Mouse (Mus musculus): Measurements from ENCODE around the gene Mindy1. TPM values are rescaled to one million over a fixed set of nuclear protein-coding genes. Genes with fewer than 3 reads are reported as not detected.
A peak's percentile ranks its signal among the peaks of the same experiment; 100 is the strongest.

Mindy1 gene
- total RNA-seq, 1 experiment, result 48.8 TPM

DNA sequence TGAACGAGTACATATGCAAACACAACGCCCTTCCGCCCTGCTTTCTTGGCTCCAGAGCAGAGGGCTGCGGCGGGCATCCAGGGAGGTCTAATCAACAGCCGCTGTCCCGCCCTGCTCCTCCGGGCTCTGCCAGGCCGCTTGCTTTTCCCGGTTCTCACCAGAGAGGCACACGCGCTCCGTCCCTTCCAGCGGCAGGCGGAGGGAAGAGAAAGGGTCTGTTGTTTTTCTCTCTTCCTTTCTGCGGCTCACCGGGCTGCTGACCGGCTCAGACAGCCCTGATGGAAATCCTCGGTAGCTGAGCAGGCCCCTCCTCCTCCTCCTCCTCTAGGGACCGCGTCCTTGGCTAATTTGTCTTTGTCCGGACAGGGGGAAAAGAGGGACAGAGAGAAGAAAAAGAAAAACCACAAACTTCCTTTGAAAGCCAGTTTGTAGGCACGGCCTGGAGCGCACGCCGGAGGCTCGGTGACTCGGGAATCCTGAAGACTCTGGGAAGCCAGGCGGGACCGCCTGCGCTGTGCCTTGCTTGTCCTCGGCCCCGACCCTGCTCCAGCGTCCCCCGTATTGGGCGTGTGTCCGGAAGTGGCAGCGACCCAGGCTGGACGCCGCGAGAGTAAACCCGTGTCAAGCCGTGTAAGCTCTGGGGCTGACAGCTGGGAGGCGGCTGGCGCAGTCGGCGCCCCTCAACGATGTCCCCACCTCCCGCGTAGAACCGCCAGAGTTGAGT, 1.9 kb downstream of the Mindy1 start:
- in situ Hi-C loops (cut with MboI; ENCODE audit: low sequenced_read_pairs in 2 of 2, unreplicated experiment in 2 of 2), result no loop called here
- peak; percentile 71 for DNase-seq (ENCODE audit: low read depth, low spot score)
- TF ChIP-seq MAFK (IDR thresholded peaks at IDR 0.05; ENCODE audit: insufficient read depth, low read depth, low read length) (no peak), CHD2 (IDR thresholded peaks at IDR 0.05; ENCODE audit: low read depth, low read length) (no peak), HCFC1 (IDR thresholded peaks at IDR 0.05; ENCODE audit: borderline replicate concordance, insufficient read depth, low read length) (peak; percentile 50; the same call in 1 of the 2 replicates), ZNF384 (IDR thresholded peaks at IDR 0.05; ENCODE audit: low read depth, low read length) (no peak), ZC3H11A (IDR thresholded peaks at IDR 0.05; ENCODE audit: borderline replicate concordance, low read depth, low read length) (no peak)
- Histone ChIP-seq H3K36me3 (ENCODE audit: control insufficient read depth, insufficient read depth, low read length, poor library complexity, severe bottlenecking) (peaks cover 4% of the 10 kb centered on the region), H3K27ac (ENCODE audit: insufficient read depth, low read depth, low read length, poor library complexity, severe bottlenecking) (peak overlapping the region; percentile 70), H3K4me1 (ENCODE audit: control insufficient read depth in 2 of 2, insufficient read depth in 2 of 2, low read length in 2 of 2, poor library complexity in 1 of 2) (peaks cover 2 to 9% of the 10 kb centered on the region in 2 experiments; a peak in 3 of 4 replicates), H3K9ac (ENCODE audit: insufficient read depth, low read depth, low read length, poor library complexity, severe bottlenecking) (peak overlapping the region; percentile 77), H3K9me3 (ENCODE audit: control insufficient read depth, insufficient read depth, low read depth, low read length) (no peaks in the 10 kb centered on the region), H3K4me3 (ENCODE audit: insufficient read depth in 1 of 2, low read depth in 1 of 2, low read length in 2 of 2, poor library complexity in 1 of 2, severe bottlenecking in 1 of 2) (peak overlapping the region; percentile 82 to 94)

DNA sequence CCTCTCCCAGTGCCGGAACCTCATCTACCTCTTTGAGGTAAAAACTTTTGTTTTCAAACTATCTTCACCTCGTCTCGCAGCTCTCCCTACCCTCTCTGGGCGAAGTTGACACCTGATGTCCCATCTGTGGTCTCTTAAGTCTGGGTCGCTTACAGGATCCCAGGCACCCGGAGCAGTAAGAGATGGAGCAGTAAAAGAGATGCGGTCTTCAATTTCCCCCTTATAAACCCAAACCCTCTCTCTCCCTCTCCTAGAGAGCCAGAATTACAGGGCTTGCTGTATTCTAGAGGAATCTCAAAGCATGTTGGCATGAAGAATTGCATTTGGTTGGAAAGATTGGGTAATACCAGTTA, 2.4 kb downstream of the Mindy1 start:
- Histone ChIP-seq H3K36me3 (ENCODE audit: control insufficient read depth, insufficient read depth, low read length, poor library complexity, severe bottlenecking) (peaks cover 7% of the 10 kb centered on the region), H3K27ac (ENCODE audit: insufficient read depth, low read depth, low read length, poor library complexity, severe bottlenecking) (peak overlapping the region; percentile 70; the same call in 1 of the 2 replicates), H3K4me3 (ENCODE audit: insufficient read depth in 1 of 2, low read depth in 1 of 2, low read length in 2 of 2, poor library complexity in 1 of 2, severe bottlenecking in 1 of 2) (peak overlapping the region; percentile 82 to 94), H3K9me3 (ENCODE audit: control insufficient read depth, insufficient read depth, low read depth, low read length) (no peaks in the 10 kb centered on the region), H3K4me1 (ENCODE audit: control insufficient read depth in 2 of 2, insufficient read depth in 2 of 2, low read length in 2 of 2, poor library complexity in 1 of 2) (peaks cover 2 to 9% of the 10 kb centered on the region in 2 experiments; a peak in 3 of 4 replicates), H3K9ac (ENCODE audit: insufficient read depth, low read depth, low read length, poor library complexity, severe bottlenecking) (peak overlapping the region; percentile 77)
- in situ Hi-C loops (cut with MboI; ENCODE audit: low sequenced_read_pairs in 2 of 2, unreplicated experiment in 2 of 2), result no loop called here
- no peak for DNase-seq (ENCODE audit: low read depth, low spot score)
- TF ChIP-seq ZNF384 (IDR thresholded peaks at IDR 0.05; ENCODE audit: low read depth, low read length), result no peak
- no peak for TF ChIP-seq CHD2 (IDR thresholded peaks at IDR 0.05; ENCODE audit: low read depth, low read length)
- no peak for TF ChIP-seq ZC3H11A (IDR thresholded peaks at IDR 0.05; ENCODE audit: borderline replicate concordance, low read depth, low read length)
- TF ChIP-seq HCFC1 (IDR thresholded peaks at IDR 0.05; ENCODE audit: borderline replicate concordance, insufficient read depth, low read length), result no peak
- no peak for TF ChIP-seq MAFK (IDR thresholded peaks at IDR 0.05; ENCODE audit: insufficient read depth, low read depth, low read length)

DNA sequence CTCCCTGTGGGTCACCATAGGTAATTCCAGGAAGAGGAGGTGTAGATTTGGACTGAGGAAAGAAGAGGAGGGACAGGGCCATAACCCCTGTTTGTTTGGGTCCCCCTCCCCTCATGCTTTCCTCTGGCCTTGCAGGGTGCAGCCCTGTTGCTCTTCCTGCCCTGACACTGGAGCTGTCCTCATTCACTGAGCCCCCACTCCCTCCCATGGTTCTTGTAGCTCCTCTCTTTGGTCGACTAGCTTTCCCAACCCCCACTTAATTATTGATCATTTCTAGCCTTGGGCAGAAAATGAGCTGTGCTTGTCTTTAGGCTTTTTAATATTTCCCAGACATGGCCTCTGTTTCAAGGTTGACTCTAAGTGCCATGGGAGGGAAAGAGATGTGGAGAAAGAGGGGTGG, 2.9 kb downstream of the Mindy1 start:
- H3K36me3 ChIP-seq (ENCODE audit: control insufficient read depth, insufficient read depth, low read length, poor library complexity, severe bottlenecking), result peaks cover 10% of the 10 kb centered on the region
- peaks cover 2 to 7% of the 10 kb centered on the region in 2 experiments; a peak in 3 of 4 replicates for H3K4me1 ChIP-seq (ENCODE audit: control insufficient read depth in 2 of 2, insufficient read depth in 2 of 2, low read length in 2 of 2, poor library complexity in 1 of 2)
- H3K27ac ChIP-seq (ENCODE audit: insufficient read depth, low read depth, low read length, poor library complexity, severe bottlenecking), result no peak overlapping the region
- peak overlapping the region; percentile 82 to 94 for H3K4me3 ChIP-seq (ENCODE audit: insufficient read depth in 1 of 2, low read depth in 1 of 2, low read length in 2 of 2, poor library complexity in 1 of 2, severe bottlenecking in 1 of 2)
- in situ Hi-C loops (cut with MboI; ENCODE audit: low sequenced_read_pairs in 2 of 2, unreplicated experiment in 2 of 2), result no loop called here
- H3K9me3 ChIP-seq (ENCODE audit: control insufficient read depth, insufficient read depth, low read depth, low read length), result no peaks in the 10 kb centered on the region
- TF ChIP-seq CHD2 (IDR thresholded peaks at IDR 0.05; ENCODE audit: low read depth, low read length) (no peak), ZC3H11A (IDR thresholded peaks at IDR 0.05; ENCODE audit: borderline replicate concordance, low read depth, low read length) (no peak), HCFC1 (IDR thresholded peaks at IDR 0.05; ENCODE audit: borderline replicate concordance, insufficient read depth, low read length) (no peak), MAFK (IDR thresholded peaks at IDR 0.05; ENCODE audit: insufficient read depth, low read depth, low read length) (no peak), ZNF384 (IDR thresholded peaks at IDR 0.05; ENCODE audit: low read depth, low read length) (no peak)
- no peak for DNase-seq (ENCODE audit: low read depth, low spot score)
- H3K9ac ChIP-seq (ENCODE audit: insufficient read depth, low read depth, low read length, poor library complexity, severe bottlenecking), result no peak overlapping the region; the same call in 1 of the 2 replicates

DNA sequence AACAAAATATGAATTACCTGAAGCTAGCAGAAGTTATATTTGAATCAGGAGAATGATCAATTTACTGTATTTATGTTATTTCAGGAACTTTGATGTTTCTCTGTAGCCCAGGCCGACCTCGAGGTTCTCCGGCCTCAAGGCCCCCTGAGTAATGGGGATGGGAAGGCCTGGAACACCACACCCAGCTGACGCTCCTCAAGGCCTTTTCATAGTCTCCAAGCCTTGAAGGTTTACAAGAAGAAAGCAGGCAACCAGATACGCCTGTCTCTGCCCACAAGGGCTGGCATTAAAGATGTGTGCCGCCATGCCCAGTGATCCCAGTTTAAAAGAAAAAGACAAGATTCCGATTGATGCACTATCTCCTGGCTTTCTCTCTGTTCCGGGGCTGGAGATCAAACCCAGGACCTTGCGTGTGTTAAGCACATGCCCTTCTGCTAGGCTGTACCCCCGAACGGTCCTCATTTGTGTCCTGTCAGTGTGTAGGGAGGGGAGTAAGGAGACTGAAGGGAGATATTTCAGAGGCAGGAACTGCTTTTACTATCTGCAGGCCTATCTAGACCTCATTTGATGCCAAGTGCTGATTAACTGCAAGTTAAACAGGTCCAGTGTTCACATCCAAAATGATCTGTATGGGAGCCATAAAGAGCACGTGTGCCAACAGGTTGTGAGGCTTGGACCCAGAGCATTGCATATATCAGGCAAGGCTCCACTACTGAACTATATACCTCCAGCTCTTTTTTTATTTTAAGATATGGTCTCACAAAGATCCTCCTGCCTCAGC, 3.5 kb downstream of the Mindy1 start:
- DNase-seq (ENCODE audit: low read depth, low spot score), result no peak
- Histone ChIP-seq H3K36me3 (ENCODE audit: control insufficient read depth, insufficient read depth, low read length, poor library complexity, severe bottlenecking) (peaks cover 12% of the 10 kb centered on the region), H3K9ac (ENCODE audit: insufficient read depth, low read depth, low read length, poor library complexity, severe bottlenecking) (peak overlapping the region; percentile 63; the same call in 1 of the 2 replicates), H3K9me3 (ENCODE audit: control insufficient read depth, insufficient read depth, low read depth, low read length) (no peaks in the 10 kb centered on the region), H3K4me3 (ENCODE audit: insufficient read depth in 1 of 2, low read depth in 1 of 2, low read length in 2 of 2, poor library complexity in 1 of 2, severe bottlenecking in 1 of 2) (peak overlapping the region; percentile 82 to 94; a peak in 2 of 4 replicates), H3K27ac (ENCODE audit: insufficient read depth, low read depth, low read length, poor library complexity, severe bottlenecking) (0 out of 2 replicates have a peak overlapping the region, but pooled peaks have one; percentile 1), H3K4me1 (ENCODE audit: control insufficient read depth in 2 of 2, insufficient read depth in 2 of 2, low read length in 2 of 2, poor library complexity in 1 of 2) (peaks cover 2 to 9% of the 10 kb centered on the region in 2 experiments; a peak in 3 of 4 replicates)
- in situ Hi-C loops (cut with MboI; ENCODE audit: low sequenced_read_pairs in 2 of 2, unreplicated experiment in 2 of 2), result no loop called here
- TF ChIP-seq ZNF384 (IDR thresholded peaks at IDR 0.05; ENCODE audit: low read depth, low read length), result no peak

Measured in ES-E14 (cell line).